ENCODE assay signal across 17 mouse cellular contexts in the genomic region with DNA sequence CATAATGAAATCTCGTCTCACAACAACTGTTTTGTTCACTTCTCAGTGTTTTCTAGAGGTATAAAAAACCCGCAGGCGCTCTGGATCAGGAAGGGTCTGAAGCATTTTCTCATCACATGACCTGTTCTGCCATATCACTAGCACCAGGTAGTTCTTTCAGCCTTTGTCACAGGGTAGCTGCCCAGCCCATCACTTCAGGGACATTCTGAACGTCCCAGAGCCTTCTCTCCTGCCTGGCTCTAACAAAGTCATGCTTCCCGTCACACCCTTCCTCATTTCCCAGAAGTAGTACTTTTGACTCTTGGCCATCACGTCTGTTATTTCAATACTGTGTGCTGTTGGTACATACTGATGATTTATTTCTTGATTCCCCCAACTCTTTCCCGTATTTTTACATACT. TPM values are rescaled to one million over a fixed set of nuclear protein-coding genes. Genes with fewer than 3 reads are reported as not detected.
"Had no signal": no experiment of that assay in that cellular context is flagged by ENCODE, and none has a peak within 500 bp of the region (broad histone marks: within the 10 kb centered on the region; RNA-seq: fewer than 3 reads in every experiment).

No protein-coding gene starts in this region.

- H3K4me2 ChIP-seq: lung, embryonic 15.5 days; midbrain, embryonic 11.5 days; midbrain, embryonic 13.5 days; midbrain, embryonic 15.5 days; neural tube, embryonic 12.5 days had no signal

- H3K4me1 ChIP-seq: lung, embryonic 15.5 days; midbrain, embryonic 13.5 days; midbrain, embryonic 15.5 days; neural tube, embryonic 12.5 days had no signal

- H3K27ac ChIP-seq: lung, embryonic 15.5 days; macrophage; midbrain, embryonic 13.5 days; midbrain, embryonic 15.5 days; neural tube, embryonic 12.5 days had no signal

- DNase-seq: lung, adult 2 months; lung, postnatal 14 days; lung, postnatal 36 days; right cerebral cortex, postnatal 14 days; thymus, adult 18-20 months; thymus, postnatal 14 days; thymus, postnatal 36 days had no signal

- ATAC-seq: lung, postnatal 0 days; midbrain, embryonic 13.5 days; midbrain, embryonic 15.5 days had no signal

- H3K4me3 ChIP-seq: lung, embryonic 15.5 days; megakaryocyte, embryonic 14.5 days; midbrain, embryonic 13.5 days; midbrain, embryonic 15.5 days; neural tube, embryonic 12.5 days had no signal

- H3K9ac ChIP-seq: lung, embryonic 15.5 days; midbrain, embryonic 13.5 days; midbrain, embryonic 15.5 days; neural tube, embryonic 12.5 days had no signal

- H3K27me3 ChIP-seq: lung, embryonic 15.5 days; megakaryocyte, embryonic 14.5 days; midbrain, embryonic 13.5 days; midbrain, embryonic 15.5 days; neural tube, embryonic 12.5 days had no signal

- H3K9me3 ChIP-seq: lung, embryonic 15.5 days; megakaryocyte, embryonic 14.5 days; midbrain, embryonic 13.5 days; midbrain, embryonic 15.5 days; neural tube, embryonic 12.5 days had no signal

RNA-seq across cellular contexts. Expression of a gene that starts 21.0 kb away (rescaled TPM):
- total RNA-seq: monocyte, adult 5-6 weeks had no signal
- polyA plus RNA-seq: spleen, adult 2 months had no signal

RNA-seq across cellular contexts. Expression of a gene that starts 58.2 kb away (rescaled TPM):
- total RNA-seq: monocyte, adult 5-6 weeks had no signal
- polyA plus RNA-seq: macrophage had no signal
